Mouse (Mus musculus): Measurements from ENCODE around the gene Mki67.
"Not testable (repeated sequence)": the region's sequence is repeated elsewhere in the genome, so short reads cannot be mapped to it uniquely, and the experiment has no call there.

GRCm38 (mm10) chr7:135699351-135699750 is 16.8 kb downstream of the Mki67 start:
- not testable (repeated sequence) for TF ChIP-seq POLR2A (IDR thresholded peaks at IDR 0.05; ENCODE audit: low read depth, low read length); CTCF (IDR thresholded peaks at IDR 0.05; ENCODE audit: extremely low read depth, insufficient read depth, insufficient read length, insufficient replicate concordance)

Measured in spleen, adult 2 months (tissue).